Mouse (Mus musculus) kidney, postnatal 4 days (tissue): ENCODE data around the gene Klrb1b.
"Not testable (repeated sequence)": the region's sequence is repeated elsewhere in the genome, so short reads cannot be mapped to it uniquely, and the experiment has no call there.

Experiments used
- DNase-seq, 2 experiments: peaks; one replicate each; pipeline ENCODE4 v3.0.0; 2021; ENCODE audit warnings: mixed read lengths in 2 of 2

Klrb1b gene

DNA sequence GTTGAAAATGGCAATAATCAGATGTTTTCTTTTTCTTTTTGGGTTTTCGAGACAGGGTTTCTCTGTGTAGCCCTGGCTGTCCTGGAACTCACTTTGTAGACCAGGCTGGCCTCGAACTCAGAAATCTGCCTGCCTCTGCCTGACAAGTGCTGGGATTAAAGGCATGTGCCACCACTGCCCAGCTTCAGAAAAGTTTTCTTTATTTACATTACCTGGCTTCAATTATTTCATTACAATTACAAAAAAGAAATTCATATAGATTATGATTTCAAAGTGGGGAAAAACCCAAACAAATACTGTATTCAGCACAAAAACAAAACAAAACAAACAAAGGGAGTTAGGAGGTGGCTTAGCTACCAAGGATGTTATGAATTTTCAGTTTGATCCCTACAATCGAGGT is 14.5 kb upstream of the Klrb1b start:
- not testable (repeated sequence) for DNase-seq

DNA sequence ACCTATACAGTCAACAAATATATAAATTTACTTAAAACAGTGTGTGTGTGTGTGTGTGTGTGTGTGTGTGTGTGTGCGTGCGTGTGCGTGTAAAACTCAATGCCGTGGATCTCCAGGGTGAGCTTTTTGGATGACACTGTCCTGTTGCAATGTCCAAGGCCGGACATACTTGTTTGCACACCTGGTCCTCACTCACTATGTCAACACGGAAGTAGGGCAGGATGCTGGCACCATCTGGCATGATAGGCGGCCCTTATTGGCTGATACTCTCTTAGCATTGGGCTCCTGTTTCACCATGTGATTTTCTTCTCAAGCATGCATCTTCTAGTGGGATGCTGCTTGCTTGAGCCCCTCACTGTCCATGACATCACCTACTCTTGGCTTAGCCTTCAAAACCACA is 13.8 kb upstream of the Klrb1b start:
- no peak for DNase-seq

GRCm38 (mm10) chr6:128839266-128839771 is 13.2 kb upstream of the Klrb1b start:
- peak; percentile 88 to 93 for DNase-seq

- DNase-seq: peak; percentile 89 to 92
These were observed 12.5 kb upstream of the Klrb1b start for GRCm38 (mm10) chr6:128838342-128839265.

- DNase-seq: peak; percentile 26 to 55
These were observed 11.6 kb upstream of the Klrb1b start for GRCm38 (mm10) chr6:128837454-128838341.

- no peak for DNase-seq
These were observed 10.8 kb upstream of the Klrb1b start for GRCm38 (mm10) chr6:128836955-128837334.

DNA sequence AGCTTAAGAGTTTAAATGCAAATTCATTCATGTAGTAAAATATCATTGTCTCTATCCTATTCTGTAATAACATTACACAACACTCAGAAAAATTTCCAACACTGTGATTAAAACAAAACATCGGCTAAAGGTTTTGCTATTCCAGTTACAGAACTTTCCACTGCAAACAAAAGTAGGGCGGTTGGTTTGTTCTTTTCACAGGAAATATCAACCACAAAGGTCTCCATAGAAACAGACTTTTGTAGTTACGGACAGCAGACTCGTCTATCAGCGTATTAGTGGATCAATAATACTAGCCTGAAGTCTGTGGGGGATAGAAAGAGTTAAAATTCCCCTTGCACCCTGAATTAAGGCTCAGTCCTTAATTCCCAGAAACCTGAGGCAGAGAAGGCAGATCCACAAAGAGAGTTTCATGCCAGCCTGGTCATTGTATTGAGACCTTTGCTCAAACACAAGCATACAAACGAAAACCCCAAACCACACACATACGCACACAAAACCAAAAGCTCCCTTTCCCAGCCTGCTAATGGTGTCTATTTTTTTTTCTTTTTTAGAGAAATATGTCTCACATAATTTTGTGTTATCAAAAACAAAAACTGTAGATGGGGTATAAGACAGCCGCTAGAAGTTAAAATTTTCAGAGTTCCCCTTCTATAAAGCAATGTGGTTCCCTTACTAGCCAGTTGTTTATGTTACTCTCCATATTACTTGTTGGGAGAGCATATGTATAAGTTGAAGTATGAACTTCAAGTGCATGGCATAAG is 10.2 kb upstream of the Klrb1b start:
- DNase-seq: no peak

- no peak for DNase-seq
These were observed 9.4 kb upstream of the Klrb1b start for GRCm38 (mm10) chr6:128835571-128835970.

DNA sequence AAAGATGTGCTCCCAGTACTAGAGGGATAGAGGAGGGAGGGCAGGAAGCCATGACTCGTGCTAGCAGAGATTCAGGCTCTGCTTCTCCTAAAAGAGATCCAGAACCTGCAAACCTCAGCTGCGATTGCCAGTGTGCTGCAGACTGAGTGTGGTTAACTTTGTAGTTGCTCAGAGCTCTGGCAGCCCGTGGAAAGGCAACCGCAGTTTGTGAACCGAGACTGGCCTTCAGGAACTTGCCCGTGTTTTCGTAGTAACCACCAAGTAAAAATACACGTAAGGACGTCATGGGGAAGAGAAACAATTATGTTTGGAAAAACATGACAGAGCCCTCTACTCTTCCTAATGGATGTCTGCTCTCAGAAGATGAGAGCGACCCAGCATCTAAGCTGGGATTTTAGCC is 6.9 kb upstream of the Klrb1b start:
- DNase-seq: no peak

GRCm38 (mm10) chr6:128829837-128830236 is 3.7 kb upstream of the Klrb1b start:
- DNase-seq: no peak

GRCm38 (mm10) chr6:128826781-128827180 is 650 bp upstream of the Klrb1b start:
- DNase-seq: no peak

GRCm38 (mm10) chr6:128818083-128818802 is 7.9 kb downstream of the Klrb1b start:
- DNase-seq: no peak

DNA sequence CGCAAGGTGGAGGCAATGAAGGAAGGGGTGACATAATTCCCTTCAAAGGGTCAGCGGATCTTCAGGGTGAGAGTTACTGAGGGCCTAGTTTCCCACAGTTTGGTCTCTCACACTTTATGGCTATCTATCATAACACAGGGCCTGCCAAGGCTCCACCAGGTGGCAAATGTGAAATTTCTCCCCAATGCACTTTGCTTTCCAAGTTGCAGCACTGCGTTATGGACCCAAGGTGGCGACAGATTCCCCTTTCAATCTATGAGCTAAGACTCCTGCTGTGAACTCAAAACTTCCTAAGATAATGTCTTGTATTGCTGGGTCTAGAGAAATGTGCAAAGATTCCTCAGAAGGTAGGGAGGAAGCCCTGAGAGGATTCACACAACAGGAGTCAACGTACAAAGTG is 17.6 kb downstream of the Klrb1b start:
- peak; percentile 53 to 64 for DNase-seq

GRCm38 (mm10) chr6:128807021-128807420 is 19.1 kb downstream of the Klrb1b start:
- no peak for DNase-seq

DNA sequence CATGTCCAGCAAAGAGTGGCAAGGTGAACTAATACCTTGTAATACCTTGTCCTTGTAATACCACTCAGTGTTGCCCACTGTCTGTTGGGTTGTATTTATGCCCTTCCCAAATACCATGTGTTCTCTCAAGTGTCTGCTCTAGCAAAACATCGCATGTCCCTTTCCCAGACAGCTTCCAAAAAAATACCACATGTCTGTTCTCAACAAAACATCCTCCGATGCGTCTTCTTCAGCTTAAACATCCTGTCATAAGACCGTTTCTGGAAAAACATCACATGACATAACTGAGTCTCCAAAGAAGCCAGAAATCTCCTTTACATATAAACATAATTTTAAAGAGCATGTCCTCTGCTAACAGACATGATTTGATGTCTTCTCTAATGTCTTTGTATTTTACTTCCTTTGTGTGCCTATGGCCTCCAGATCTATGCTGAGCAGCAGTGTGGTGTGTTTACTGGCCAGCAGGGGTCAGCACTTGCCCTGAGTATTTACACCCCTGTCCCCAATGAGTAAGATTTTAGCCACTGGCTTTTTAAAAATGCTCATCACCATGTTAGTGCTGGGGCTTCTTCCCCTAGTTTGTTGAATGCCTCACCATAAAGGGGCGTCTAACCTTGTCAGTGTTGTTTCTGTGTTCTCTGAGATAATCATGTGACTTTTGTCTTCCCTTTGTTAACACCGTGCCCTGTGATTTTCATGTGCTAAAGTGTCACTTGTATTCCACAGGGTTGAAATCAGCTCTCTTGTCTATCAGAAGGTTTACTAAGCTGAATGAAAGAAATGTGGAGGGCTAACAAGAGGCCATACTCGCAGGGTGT is 21.1 kb downstream of the Klrb1b start:
- peak; percentile 81 to 84 for DNase-seq

GRCm38 (mm10) chr6:128802999-128803857 is 22.9 kb downstream of the Klrb1b start:
- peak; percentile 97 to 98 for DNase-seq

DNA sequence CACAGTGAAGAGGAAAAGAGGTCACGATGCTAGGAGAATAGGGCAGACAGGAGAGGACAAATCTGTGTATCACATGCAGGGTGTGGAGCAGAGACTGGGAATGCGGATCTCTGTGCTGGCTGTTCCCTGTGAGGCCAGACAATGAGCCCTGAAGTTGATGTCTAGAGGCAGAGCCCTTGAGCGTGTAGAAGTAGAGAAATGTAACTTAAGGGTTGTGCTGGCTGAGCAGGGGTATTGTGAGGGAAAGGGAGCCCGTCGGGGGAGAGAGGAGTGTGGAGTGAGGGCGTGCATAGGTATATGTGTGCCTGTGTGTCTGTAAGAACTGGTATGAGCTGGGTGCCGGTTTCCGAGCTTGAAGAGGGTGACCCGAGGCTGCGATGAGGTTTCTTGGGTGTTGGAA is 23.6 kb downstream of the Klrb1b start:
- no peak for DNase-seq

DNA sequence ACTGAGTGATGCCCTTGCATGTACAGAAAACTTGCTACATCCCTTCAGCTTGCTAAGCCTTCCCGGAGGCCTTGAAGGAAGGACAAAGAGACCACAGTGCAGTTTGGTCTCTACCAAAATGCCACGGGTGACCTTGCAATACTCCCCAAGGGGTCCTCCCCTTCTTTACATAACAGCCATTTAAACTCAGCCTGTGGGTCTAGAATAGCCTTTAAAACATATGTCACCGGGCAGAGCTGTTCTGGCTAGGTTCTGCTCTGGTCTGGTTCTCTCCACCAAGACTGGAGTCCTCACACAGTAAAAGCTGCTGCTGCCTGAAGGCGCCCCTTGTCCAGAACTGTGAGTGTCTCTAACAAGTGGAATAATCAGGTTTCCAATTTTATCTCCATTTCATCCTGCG is 25.4 kb downstream of the Klrb1b start:
- DNase-seq: not testable (repeated sequence)

- DNase-seq: no peak
These were observed 26.2 kb downstream of the Klrb1b start for GRCm38 (mm10) chr6:128799896-128800270.
